Mouse (Mus musculus) intestine, embryonic 14.5 days (tissue): ENCODE results near the gene Clec2i. TPM values are rescaled to one million over a fixed set of nuclear protein-coding genes. Genes with fewer than 3 reads are reported as not detected.
"Not testable (repeated sequence)": the region's sequence is repeated elsewhere in the genome, so short reads cannot be mapped to it uniquely, and the experiment has no call there.

Experiments
- ATAC-seq: fragments of 200-750 bp; cut with Nextera tagmentation; replicated peaks from 2 replicates; pipeline ENCODE4 v1.8.0; 2017; ENCODE audit warnings: low read depth, moderate number of reproducible peaks, moderate TSS enrichment, moderate library complexity; ENCODE audit not compliant: low FRiP score, low TSS enrichment
- DNase-seq: peaks from one replicate; pipeline ENCODE4 v3.0.0-alpha.2; 2018; ENCODE audit warnings: low spot score
- H3K27ac ChIP-seq: fragments of 300-500 bp; sonication (generic); 2 replicates; pipeline ENCODE4 v1.5.1; 2014; ENCODE audit warnings: low read depth, mild to moderate bottlenecking, control low read depth
- H3K27me3 ChIP-seq: fragments of 300-500 bp; sonication (generic); replicated peaks from 2 replicates; pipeline ENCODE4 v1.6.1; 2014; ENCODE audit warnings: low read length, control low read depth; ENCODE audit not compliant: control insufficient read depth, insufficient read depth
- H3K36me3 ChIP-seq: fragments of 300-500 bp; sonication (generic); 2 replicates; pipeline ENCODE4 v1.6.1; 2014; ENCODE audit warnings: low read length, control low read depth; ENCODE audit not compliant: control insufficient read depth, insufficient read depth
- H3K4me1 ChIP-seq: fragments of 300-500 bp; sonication (generic); replicated peaks from 2 replicates; pipeline ENCODE4 v1.6.1; 2014; ENCODE audit warnings: low read length, control low read depth, mixed read lengths; ENCODE audit not compliant: control insufficient read depth, insufficient read depth
- H3K4me2 ChIP-seq: fragments of 300-500 bp; sonication (generic); 2 replicates; pipeline ENCODE4 v1.6.1; 2014; ENCODE audit warnings: low read length
- H3K4me3 ChIP-seq: fragments of 300-500 bp; sonication (generic); 2 replicates; pipeline ENCODE4 v1.5.1; 2014; ENCODE audit warnings: low read depth, low read length, control low read depth, mixed read lengths
- H3K9ac ChIP-seq: fragments of 300-500 bp; sonication (generic); 2 replicates; pipeline ENCODE4 v1.6.1; 2014; ENCODE audit warnings: mild to moderate bottlenecking, low read length
- H3K9me3 ChIP-seq: fragments of 300-500 bp; sonication (generic); 2 replicates; pipeline ENCODE4 v1.6.1; 2016; ENCODE audit warnings: low read length, control low read depth; ENCODE audit not compliant: control insufficient read depth
- WGBS: fragments of 180-500 bp; shearing (Covaris S2); extraction: QIAGEN DNeasy Blood & Tissue Kit; methylation state at CpG from one replicate; pipeline ENCODE4 v1.1.7; 2014; 5-methylcytosine and 5-hydroxymethylcytosine counted together
- polyA plus RNA-seq: library from polyadenylated mRNA; unstranded; fragments of >200 nt; fragmentation: Nextera tagmentation; extraction: Ambion mirVana; gene quantifications from 2 replicates; pipeline ENCODE4 v1.2.1, GENCODE M21; 2014

Clec2i gene
- polyA plus RNA-seq, 1 experiment from 2014 or later: 0.19 TPM

- ATAC-seq: no peak
- no peak for DNase-seq
- Histone ChIP-seq H3K4me2 (no peak overlapping the region), H3K9me3 (no peaks in the 10 kb centered on the region), H3K36me3 (no peaks in the 10 kb centered on the region), H3K4me3 (no peak overlapping the region), H3K27me3 (no peaks in the 10 kb centered on the region), H3K4me1 (no peaks in the 10 kb centered on the region), H3K9ac (no peak overlapping the region), H3K27ac (no peak overlapping the region)
- WGBS: 83% methylated on average over 1 of the region's 1 CpGs
These were observed 15.3 kb upstream of the Clec2i start for GRCm38 (mm10) chr6:128871910-128872610.

GRCm38 (mm10) chr6:128888834-128889233 lies 1.4 kb downstream of the Clec2i start:
- H3K36me3 ChIP-seq: no peaks in the 10 kb centered on the region
- DNase-seq (no peak), ATAC-seq (no peak)
- no peak overlapping the region for H3K4me3 ChIP-seq
- 71% methylated on average over 5 of the region's 5 CpGs for WGBS
- H3K4me1 ChIP-seq: no peaks in the 10 kb centered on the region
- no peak overlapping the region for H3K27ac ChIP-seq
- H3K27me3 ChIP-seq: no peaks in the 10 kb centered on the region
- no peak overlapping the region for H3K9ac ChIP-seq
- H3K9me3 ChIP-seq: no peaks in the 10 kb centered on the region
- H3K4me2 ChIP-seq: no peak overlapping the region

GRCm38 (mm10) chr6:128890948-128891355 lies 3.6 kb downstream of the Clec2i start, which contains the start of gene BC035044:
Gene BC035044 (minus strand): TSS chr6:128891126.
- H3K9ac ChIP-seq: no peak within 1 kb of the TSS
- H3K4me2 ChIP-seq: no peak within 1 kb of the TSS
- no peaks in the 10 kb centered on the region for H3K9me3 ChIP-seq
- H3K4me1 ChIP-seq: no peaks in the 10 kb centered on the region
- H3K4me3 ChIP-seq: no peak within 1 kb of the TSS
- H3K27me3 ChIP-seq: no peaks in the 10 kb centered on the region
- H3K36me3 ChIP-seq: no peaks in the 10 kb centered on the region
- 71% methylated on average over 2 of the region's 2 CpGs for WGBS
- no peak for DNase-seq
- no peak within 1 kb of the TSS for H3K27ac ChIP-seq
- ATAC-seq: no peak

DNA sequence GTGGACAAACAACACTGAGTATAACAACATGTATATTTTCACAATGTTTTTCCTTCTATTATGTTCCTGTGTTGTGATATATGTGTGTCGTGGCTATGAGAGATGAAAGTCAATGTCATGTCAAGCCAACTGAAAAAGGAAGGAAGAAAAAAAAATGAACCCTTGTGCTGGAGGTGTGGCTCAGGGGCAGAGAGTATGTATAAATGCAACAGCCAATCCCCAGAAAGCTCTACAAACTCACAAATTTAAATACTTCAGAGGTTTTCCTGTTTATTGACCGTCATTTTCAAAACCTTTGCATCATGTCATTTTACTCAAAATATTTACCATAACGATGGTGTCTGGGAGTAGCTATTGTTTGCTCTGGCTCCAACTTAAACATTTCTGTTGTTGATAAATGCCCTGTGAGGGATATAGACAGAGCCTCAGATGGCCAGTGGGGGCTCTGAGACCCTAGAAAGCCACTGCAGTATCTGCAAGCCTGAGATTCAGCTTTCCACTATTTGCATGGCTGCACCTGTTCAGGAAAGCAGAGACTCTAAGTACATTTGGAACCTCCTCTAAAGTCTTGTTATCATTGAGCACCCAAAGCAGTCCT lies 8.1 kb downstream of the Clec2i start:
- DNase-seq: no peak
- Histone ChIP-seq H3K36me3 (no peaks in the 10 kb centered on the region), H3K9ac (no peak overlapping the region), H3K27me3 (no peaks in the 10 kb centered on the region), H3K27ac (no peak overlapping the region), H3K4me1 (no peaks in the 10 kb centered on the region), H3K4me3 (no peak overlapping the region), H3K9me3 (no peaks in the 10 kb centered on the region), H3K4me2 (no peak overlapping the region)
- WGBS: 56% methylated on average over 3 of the region's 3 CpGs
- no peak for ATAC-seq

GRCm38 (mm10) chr6:128900044-128900443 lies 12.7 kb downstream of the Clec2i start:
- H3K9ac ChIP-seq: no peak overlapping the region
- ATAC-seq (no peak), DNase-seq (no peak)
- no peaks in the 10 kb centered on the region for H3K27me3 ChIP-seq
- H3K4me2 ChIP-seq: no peak overlapping the region
- no peak overlapping the region for H3K4me3 ChIP-seq
- no peaks in the 10 kb centered on the region for H3K4me1 ChIP-seq
- 89% methylated on average over 2 of the region's 2 CpGs for WGBS
- no peaks in the 10 kb centered on the region for H3K9me3 ChIP-seq
- no peaks in the 10 kb centered on the region for H3K36me3 ChIP-seq
- no peak overlapping the region for H3K27ac ChIP-seq

GRCm38 (mm10) chr6:128900796-128901552 lies 13.6 kb downstream of the Clec2i start:
- H3K4me3 ChIP-seq, ATAC-seq, H3K4me1 ChIP-seq, DNase-seq, H3K4me2 ChIP-seq, H3K9ac ChIP-seq, H3K27ac ChIP-seq, H3K9me3 ChIP-seq, H3K27me3 ChIP-seq, H3K36me3 ChIP-seq: not testable (repeated sequence)
- 85% methylated on average over 6 of the region's 6 CpGs for WGBS

- no peaks in the 10 kb centered on the region for H3K36me3 ChIP-seq
- no peak overlapping the region for H3K4me3 ChIP-seq
- H3K27ac ChIP-seq: no peak overlapping the region
- H3K27me3 ChIP-seq: no peaks in the 10 kb centered on the region
- ATAC-seq: no peak
- H3K9ac ChIP-seq: no peak overlapping the region
- no peaks in the 10 kb centered on the region for H3K9me3 ChIP-seq
- 91% methylated on average over 2 of the region's 2 CpGs for WGBS
- DNase-seq: no peak
- H3K4me2 ChIP-seq: no peak overlapping the region
- no peaks in the 10 kb centered on the region for H3K4me1 ChIP-seq
These were observed 26.3 kb downstream of the Clec2i start for GRCm38 (mm10) chr6:128913598-128914254.

DNA sequence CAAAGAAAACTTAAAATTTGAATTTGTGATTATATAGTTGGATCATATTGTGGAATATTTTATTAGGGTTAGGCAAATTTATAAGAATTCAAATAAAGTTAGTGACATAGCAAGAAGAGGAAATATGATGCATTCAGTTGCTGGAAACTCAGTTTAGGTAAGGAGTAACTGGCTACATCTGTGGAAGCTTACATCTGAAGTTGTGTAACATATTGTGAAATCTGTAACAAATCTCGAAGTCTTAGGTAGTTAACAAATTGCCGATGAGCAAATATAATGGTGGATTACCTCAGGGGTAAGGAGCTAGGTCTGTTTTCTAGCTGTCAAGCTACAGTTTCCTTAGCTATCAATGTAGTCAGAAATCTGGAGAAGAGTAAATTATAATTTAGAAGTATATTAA lies 29.9 kb downstream of the Clec2i start:
- Histone ChIP-seq H3K4me1 (no peaks in the 10 kb centered on the region), H3K27me3 (no peaks in the 10 kb centered on the region), H3K4me2 (no peak overlapping the region), H3K4me3 (no peak overlapping the region), H3K9me3 (no peaks in the 10 kb centered on the region), H3K27ac (no peak overlapping the region), H3K9ac (no peak overlapping the region), H3K36me3 (no peaks in the 10 kb centered on the region)
- DNase-seq (no peak), ATAC-seq (no peak)
- WGBS: 78% methylated on average over 2 of the region's 2 CpGs
